Mouse (Mus musculus) T-helper 2 cell (primary cell): ENCODE data around the gene Abtb1.

Experiments
- in situ Hi-C: fragments of 300-600 bp; cut with MboI, MseI; formaldehyde crosslinking; loops from one replicate; pipeline ENCODE4 v1.15.1; 2025; ENCODE audit warnings: high pct_unique_total_duplicates

Abtb1 gene

DNA sequence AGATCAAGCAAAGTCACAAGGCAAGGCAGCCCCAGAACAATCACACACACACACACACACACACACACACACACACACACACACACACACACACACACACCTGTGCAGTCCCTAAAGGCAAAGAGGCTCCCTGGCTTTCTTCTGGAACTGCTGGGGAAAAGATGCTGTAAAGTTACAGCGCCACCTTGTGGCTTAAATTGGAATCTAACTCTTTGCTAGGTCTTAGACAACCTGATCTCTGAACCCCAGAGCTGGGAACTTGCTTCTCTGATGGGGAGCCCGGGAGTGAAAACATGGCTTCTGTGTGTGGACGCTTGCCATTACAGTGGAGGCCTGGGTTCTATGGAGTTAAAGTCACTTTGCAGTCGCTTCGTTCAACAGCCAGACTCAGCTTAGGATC is 13.9 kb upstream of the Abtb1 start:
- in situ Hi-C loops: no loop called here

DNA sequence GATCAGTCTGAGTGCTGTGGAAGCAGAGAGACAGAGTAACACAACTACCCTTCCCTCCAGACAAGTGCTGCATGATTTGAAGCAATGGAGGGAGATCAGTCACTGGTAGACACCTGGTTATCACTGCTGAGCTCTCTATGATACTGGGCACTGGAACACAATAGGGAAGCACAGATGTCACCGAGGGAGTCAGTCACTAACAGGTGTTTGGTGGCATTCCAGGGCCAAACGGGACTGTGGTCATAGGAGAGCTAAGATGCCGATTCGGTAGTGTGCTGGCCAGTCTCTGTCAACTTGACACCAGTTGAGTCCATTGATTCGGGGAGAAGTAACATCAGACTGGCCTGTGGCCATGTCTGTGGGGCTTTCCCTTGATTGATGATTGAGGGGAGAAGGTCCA is 12.7 kb upstream of the Abtb1 start:
- in situ Hi-C loops: no loop called here

DNA sequence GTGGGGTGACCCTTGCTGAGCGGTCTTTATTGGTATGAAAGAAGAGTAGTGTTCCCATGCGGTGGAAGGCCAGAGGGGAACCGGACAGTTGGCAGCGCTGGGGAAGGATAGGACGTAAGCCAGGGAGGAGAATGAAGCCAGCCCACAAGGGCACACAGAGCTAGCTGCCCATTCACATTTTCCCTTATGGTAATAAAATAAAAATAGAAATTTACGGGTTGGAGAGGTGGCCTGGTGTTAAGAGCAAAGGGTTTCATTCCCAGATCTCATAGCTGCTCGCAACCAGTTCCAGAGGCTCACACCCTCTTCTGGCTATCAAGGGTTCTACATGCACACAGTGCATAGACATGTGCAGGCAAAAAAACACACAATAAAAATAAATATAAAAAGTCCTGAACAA is 8.2 kb upstream of the Abtb1 start:
- in situ Hi-C loops: no loop called here

DNA sequence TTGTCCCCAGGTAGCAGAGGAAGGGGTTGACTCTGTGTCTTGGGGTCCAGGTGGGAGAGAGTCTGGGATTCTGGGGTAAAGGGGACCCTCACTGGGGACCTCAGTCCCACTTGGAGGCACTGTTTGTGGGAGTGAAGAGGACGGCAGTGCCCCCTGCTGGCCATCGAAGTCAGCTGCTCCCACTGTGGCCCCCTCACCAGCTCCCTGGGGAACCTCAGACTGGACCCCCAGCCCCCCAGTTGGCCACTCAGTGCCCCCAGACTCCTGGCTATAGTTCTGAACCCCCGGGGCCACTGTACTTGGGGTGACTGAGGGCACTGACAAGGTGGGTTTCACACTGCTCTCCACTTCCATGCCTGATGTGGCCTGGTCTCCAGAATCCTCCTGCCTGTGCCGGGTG is 7.5 kb upstream of the Abtb1 start:
- in situ Hi-C loops: loop anchor here (5.0 kb wide), 1 partner anchor 297 kb away; no protein-coding TSS in a partner anchor

DNA sequence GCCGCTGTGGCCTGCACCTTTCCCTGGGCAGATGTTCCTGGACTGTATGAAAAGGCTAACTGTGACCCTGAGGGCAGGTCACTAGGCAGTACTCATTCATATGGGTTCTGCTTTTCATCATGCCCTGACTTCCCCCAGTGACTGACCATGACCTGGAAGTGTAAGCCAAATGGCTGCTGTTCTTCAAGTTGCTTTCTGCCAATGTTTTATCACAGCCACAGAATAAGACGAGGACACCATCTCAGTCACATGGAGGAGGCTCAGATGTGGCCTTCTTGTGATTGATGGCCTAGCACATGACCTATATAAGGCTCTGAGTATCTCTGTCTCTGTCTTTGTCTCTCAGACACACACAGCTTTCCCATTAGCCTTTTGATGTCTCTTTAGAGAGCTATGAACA is 5.8 kb upstream of the Abtb1 start:
- in situ Hi-C loops: loop anchor here (5.0 kb wide), 1 partner anchor 295 kb away; no protein-coding TSS in a partner anchor

DNA sequence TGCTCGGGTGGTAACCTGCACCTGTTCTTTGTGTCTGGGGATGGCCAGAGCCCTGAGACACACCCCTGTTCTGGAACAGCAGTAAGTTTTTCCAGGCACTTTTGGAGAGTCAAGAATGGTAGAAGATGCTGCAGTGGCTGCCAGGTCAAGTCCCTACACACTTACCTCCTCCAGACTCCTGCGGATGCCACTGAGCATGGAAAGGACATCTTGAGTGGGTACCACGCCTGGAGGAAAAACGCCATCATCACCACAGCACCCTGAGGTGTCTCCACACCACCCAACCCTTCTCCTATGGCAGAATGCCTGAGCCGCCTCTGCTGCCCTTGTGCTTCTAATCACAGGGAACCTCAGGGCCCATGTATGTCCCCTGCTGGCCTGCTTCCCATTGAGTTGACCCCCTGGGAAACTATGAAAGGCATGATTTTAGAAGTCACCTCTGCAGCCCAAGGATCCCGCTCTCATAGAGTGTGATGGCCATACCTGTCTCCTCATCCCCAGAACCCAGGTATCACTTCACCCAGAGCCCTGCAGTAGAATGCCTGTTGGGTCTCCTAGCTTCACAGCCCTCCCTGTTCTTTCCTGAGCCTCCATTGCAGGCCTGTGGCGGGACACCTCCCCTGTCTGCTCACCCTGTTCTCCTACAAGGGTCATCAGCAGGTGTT is 3.2 kb upstream of the Abtb1 start:
- in situ Hi-C loops: loop anchor here (5.0 kb wide), 2 partner anchors 57 to 293 kb away; partner anchors contain the start of gene Tpra1

DNA sequence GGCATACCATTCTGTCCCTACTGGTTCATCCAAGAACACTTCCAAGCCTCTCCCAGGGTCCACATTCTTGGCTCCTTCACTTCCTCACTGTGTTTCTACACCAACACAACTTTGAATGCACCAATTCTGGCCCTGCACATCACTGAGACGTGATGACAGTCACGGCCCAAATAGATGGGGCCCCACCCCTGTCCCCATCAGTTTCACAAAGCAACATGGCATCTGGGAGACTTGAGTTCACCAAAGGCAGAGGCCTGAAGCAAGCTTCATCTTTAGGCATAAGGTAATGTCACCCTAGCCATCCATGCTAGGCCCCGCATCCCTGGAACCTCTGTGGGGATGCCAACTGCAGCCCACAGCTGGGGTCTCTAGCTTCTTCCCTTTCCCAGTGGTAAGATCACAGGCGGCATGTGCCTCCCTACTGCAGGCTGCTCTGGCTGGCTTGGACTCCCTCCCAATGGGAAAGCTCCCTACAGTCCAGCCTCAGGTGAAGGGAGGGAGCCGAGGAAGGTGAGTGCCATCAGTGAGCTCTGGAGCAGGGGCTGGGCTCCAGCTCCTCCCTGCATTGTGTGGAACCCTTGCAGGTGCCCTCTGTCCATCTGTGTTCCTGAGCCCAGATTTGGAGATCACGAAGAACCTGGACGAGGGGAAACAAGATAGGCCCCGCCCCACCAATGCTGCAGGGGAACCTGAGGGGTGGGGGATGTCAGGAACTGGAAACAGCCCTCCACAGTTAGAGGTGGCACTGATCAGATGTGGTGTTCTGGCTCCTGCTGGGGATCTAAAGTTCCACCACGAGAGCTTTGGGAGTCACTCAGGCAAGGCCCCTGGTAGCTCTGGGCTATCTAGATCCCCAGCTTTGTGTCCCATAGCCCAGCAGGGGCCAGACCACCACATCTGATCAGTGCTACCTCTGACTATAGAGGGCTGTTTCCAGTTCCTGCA is 2.3 kb upstream of the Abtb1 start:
- in situ Hi-C loops: loop anchor here (5.0 kb wide), 1 partner anchor 58 kb away; the partner anchor contains the start of gene Tpra1

DNA sequence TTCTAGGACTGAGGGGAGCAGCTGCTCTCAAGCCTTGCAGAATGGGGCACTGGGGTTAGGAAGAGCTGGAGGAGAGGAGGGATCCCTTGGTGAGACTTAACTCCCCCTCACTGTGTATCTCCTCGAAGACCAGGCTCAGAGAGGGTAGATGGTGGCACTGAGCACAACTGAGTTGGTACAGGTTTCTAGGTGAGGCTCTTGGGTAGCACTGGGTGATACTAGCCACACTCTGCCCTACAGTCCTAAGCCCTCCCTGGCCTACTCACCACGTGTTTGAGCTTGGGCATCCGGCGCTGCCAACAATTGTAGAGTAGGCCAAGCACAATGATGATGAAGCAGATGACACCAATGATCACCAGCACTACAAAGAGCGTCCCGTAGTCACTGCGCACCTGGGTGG is 1.5 kb upstream of the Abtb1 start:
- in situ Hi-C loops: loop anchor here (5.0 kb wide), 1 partner anchor 59 kb away; the partner anchor contains the start of gene Tpra1

DNA sequence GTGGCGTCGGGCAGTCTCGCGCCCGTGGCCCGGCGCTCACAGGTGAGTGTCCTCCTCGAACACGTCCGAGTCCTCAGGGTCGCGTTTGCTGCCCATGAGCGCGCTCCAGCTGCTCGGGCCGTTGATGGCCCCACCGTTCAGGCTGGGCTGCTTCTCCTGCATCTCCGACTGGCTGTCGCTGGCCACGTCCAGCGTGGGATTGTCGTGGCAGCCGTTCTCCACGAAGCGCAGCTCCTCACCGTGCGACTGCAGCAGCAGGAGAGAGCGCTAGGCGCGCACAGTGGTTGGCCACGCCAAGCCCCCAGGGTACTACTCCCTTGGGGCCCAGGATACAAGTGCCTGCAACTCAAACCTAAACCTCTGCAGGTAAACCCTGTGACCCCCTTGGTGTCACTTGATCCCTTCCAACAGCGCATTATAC is 957 bp upstream of the Abtb1 start:
- in situ Hi-C loops: loop anchor here (5.0 kb wide), 1 partner anchor 60 kb away; the partner anchor contains the start of gene Tpra1

DNA sequence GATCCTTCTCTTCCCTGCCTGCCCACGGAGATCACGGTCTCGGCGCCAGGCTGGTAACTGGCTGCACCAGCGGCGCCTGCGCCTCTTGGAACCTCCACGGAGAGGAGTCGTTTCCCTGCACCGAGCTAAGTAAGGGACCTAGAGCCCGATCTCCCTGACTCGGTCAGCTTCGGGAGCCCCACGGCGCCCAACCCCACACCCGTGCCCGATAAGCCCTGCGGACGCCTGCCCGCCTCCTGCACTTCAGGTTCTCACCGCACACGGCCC is 337 bp downstream of the Abtb1 start:
- in situ Hi-C loops: loop anchor here (5.0 kb wide), 1 partner anchor 61 kb away; the partner anchor contains the start of gene Tpra1

DNA sequence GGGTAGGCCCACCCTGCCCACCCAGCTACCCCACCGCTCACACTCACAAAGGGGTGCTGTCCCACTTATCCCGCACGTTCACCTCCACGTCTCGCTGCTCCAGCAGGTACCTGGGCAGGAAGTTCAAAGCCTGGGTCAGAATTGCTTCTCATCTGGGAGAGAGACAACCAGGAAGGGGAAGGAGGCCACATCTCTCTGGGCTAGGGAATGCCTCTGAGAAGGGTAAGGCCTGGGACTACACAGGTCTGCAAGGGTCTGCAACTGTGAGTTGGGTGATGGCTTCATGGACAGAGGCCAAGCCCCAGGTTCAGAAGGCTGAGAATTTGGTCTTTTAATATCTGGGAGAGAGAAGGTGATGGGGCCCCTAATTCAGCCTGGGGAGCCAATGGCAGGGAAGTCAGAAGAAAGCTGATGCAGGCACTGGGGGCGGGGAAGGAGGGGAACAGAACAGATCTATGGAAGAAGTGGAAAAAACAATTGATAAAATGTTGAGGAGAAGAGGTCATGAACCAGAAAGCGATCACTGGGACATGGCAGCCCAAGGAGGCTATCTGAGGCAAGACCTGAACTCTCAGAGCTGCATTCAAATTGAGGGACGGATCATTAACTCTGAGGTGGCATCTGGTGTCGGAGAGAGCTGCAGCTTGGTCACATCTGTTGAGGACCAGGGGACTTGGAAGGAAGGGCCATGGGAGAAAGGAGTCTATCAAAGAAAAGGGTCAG is 832 bp downstream of the Abtb1 start:
- in situ Hi-C loops: loop anchor here (5.0 kb wide), 1 partner anchor 61 kb away; the partner anchor contains the start of gene Tpra1

DNA sequence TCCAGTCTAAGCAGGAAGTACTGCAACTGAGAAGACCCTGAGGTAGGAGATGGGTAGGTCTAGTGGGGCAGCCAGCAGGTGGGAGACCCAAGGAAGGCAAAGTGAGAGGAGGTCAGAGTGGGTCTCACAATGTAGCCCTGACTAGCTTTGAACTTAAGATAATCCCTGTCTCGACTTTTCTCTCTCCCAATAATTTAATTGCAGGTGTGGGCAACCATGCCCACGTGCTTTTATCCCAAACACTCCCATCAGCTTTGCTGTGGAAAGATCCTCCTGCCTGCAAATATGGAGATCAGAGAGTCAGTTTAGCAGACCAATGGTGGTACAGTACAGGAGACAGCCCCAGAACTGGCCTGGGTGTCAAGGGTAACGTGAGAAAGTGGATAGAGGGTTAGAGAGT is 1.6 kb downstream of the Abtb1 start:
- in situ Hi-C loops: loop anchor here (5.0 kb wide), 1 partner anchor 62 kb away; the partner anchor contains the start of gene Tpra1

DNA sequence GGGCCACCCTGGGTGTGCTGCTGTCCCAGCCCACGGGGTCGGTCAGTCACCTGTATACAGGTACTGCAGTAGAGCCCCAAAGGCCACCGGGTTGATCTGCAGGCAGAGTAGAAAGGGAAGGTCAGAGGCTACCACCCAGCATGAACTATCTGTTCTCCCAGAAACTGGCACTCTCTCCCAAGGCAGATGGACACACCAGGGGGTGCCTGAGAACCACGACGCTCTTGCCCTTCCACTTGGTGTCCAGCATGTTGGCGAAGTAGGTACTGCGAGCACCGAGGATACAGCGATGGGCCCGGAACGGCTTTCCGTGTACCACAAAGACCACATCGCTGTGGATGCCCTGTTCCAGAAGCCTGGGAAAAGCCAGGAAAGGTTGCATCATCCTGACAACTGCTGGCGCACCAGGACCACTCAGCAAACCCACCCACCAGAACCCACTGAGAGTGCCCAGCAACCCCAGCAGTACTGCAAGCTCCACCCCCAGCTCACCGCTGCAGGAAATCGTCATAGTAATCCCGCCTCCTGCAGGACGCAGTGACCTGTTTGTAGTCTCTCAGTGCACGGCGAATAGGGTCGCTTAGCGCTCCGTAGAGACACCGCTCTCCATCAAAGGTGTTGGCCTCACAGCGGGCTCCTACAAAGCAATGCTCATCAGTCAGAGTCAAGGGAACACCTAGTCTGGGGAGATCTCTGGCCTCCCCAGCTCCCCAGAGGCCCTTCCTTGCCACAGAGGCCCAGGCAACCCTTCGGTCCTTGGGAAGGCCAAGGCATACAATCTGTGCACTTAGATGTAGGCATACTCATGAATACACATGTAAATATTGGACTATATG is 2.4 kb downstream of the Abtb1 start:
- in situ Hi-C loops: loop anchor here (5.0 to 10.0 kb wide), 2 partner anchors 92 to 645 kb away; partner anchors contain the start of gene Gata2

DNA sequence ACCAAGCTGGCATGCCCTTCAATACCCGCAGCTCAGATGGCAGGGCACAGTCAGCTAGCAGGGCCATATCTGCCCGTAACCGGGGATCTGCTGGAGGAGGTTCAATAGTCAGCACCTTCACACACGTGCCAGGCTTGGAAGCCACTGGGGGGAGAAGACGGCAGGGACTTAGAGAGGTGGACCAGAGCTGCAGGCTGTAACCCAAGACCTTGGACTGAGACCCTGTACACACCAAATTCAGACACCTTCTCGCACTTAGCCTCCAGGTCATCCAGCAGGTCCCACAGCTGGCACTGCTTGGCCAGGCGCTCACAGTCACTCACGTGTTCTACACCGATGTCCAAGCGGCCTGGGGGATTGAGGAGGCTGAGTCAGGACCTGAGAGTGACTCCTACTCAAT is 3.2 kb downstream of the Abtb1 start:
- in situ Hi-C loops: loop anchor here (5.0 to 10.0 kb wide), 2 partner anchors 91 to 644 kb away; partner anchors contain the start of gene Gata2

DNA sequence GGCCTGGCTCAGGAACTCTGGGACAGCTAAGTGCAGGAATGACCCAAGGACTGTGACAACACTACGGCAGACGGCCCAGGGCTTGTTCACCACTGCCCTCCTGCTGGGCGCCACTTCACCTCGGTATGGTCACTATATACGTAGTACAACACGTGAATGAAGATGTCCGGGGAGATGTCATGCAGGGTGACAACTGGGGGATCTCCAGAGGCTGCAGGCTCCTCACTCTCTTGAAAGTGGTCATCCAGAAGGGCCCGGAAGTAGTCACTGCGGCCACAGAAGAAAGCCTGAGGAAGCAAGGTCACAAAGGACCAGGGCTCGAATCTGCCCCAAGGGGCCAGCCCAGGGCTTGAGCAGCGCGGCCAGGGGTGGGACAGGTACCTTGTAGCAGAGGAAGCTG is 3.8 kb downstream of the Abtb1 start:
- in situ Hi-C loops: loop anchor here (5.0 to 10.0 kb wide), 2 partner anchors 91 to 643 kb away; partner anchors contain the start of gene Gata2

DNA sequence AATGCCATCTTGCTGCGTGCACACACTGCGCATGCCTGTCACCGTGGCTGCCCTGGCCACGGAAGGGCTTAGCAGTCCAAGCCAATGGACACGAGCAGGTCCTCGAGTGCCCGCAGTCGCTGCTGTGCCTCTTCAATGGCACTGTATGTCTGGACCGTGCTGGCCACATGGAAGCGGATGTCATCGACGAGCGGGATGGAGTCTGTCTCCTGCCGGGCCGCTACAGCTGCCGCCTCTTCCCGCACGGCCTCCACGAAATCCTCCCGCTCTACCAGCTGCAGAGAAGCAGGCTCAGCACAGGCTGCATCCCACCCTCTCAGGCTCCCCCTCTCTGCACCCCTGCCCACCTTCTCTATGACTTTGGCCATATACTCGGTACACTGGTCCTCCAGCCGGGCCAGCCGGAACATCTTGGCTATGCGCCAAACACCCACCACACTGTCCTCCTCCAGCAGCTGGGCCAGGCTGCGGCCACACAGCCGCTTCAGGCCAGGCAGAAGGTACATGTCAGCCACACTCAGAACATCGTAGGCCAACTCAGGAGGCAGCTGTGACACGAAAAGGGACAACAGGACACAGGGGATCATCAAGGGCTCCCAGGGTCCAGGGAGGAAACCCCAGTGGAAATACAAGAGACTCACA is 5.5 kb downstream of the Abtb1 start:
- in situ Hi-C loops: loop anchor here (5.0 to 10.0 kb wide), 2 partner anchors 89 to 641 kb away; partner anchors contain the start of gene Gata2

DNA sequence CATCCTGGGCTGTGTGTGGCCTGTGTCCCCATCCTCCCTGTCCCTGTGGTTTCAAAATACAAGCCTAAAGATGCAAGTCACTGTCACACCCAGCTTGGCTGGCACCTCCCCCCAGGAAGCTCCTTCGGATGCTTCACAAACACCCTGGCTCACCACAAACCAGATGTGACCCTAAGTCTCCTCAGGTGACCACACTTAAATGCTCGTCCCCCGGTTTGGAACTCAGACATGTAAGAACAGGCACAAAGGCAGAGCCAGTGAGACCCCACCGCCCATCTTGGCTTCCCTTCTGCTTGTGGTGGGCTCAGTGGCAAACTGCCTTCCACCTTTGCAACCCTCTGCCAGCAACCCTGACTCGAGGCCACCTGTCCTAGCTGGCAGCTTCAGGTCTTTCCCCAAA is 6.7 kb downstream of the Abtb1 start:
- in situ Hi-C loops: loop anchor here (5.0 to 10.0 kb wide), 2 partner anchors 88 to 640 kb away; partner anchors contain the start of gene Gata2

DNA sequence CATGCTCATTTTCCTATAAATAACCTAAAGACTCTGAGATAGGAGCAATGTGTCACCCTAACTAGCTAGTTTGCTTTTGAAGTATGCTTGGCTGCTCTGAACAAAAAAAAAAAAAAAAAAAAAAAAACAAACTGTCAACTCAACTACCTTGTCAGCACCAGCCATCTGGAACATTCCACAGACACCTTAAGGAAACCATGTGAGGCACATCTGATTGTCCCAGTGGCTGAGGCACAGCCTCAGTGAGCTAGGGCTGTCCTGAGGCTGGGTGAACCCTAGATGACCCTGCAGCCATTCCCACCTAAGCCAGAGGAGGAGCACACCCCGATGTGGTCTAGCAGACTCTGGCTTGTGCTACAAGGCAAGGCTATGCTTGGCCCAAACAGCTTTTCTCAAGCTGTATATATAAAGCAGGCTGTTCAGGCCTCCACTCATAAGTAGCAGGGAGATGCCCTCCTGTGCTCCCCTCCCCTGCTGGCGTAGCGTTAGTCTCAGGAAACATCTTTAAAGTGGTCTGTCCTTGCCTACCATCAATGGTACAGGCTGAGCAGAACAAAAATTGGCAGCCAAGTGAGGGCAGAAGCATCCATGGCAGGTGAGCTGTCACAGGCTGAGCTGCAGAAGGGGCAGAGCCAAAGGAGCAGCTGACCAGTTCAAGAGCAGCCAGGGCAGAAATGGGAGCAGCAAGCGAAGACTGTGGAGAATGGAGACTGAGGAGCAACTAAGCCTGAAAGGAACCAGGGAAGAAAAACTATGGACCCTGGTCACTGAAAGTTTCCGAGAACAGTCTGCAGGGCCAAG is 8.2 kb downstream of the Abtb1 start:
- in situ Hi-C loops: loop anchor here (10.0 kb wide), 1 partner anchor 639 kb away; the partner anchor contains the start of gene Gata2

DNA sequence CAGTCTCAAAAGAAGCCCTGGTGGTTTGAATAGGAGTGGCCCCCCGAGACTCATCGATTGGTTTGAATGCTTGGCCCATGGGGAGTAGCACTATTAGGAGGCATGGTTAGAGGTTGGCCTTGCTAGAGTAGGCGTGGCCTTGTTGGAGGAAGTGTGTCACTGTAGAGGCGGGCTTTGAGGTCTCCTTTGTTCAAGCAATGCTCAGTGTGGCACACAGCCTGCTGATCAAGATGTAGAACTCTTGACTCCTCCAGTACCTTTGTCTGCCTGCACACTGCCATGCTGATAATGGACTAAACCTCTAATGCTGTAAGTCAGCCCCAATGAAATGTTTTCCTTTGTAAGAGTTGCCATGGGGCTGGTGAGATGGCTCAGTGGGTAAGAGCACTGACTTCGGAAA is 9.1 kb downstream of the Abtb1 start:
- in situ Hi-C loops: loop anchor here (10.0 kb wide), 1 partner anchor 638 kb away; the partner anchor contains the start of gene Gata2
